Comparison of ENCODE assay signal across 10 mouse cellular contexts in genomic region chr2:163839519-163839918, GRCm38 (mm10). TPM values are rescaled to one million over a fixed set of nuclear protein-coding genes. Genes with fewer than 3 reads are reported as not detected.
DNase-seq lines count a peak whose midpoint lies in the region; ATAC-seq lines count a peak whose summit lies in the region.
"Had no signal": no experiment of that assay in that cellular context is flagged by ENCODE, and none has a peak within 500 bp of the region (broad histone marks: within the 10 kb centered on the region; RNA-seq: fewer than 3 reads in every experiment).

No protein-coding gene starts in this region.

- peak; percentile 46 for DNase-seq in layer of hippocampus, adult 11-12 months (ENCODE audit: low spot score)
- DNase-seq in layer of hippocampus, postnatal 36 days = no peak
- DNase-seq in adrenal gland, postnatal 25 days = peak; percentile 68
- peak; percentile 74 for DNase-seq in lung, postnatal 14 days
- no peak for DNase-seq in embryo, embryonic 11 days
- DNase-seq in thymus, postnatal 0 days (ENCODE audit: low spot score) = no peak
- no peak for DNase-seq in limb, embryonic 10.5 days (ENCODE audit: low spot score)

- no peak overlapping the region for H3K4me3 ChIP-seq in forebrain, embryonic 16.5 days (replicated peaks; ENCODE audit: low read length)
- no peak overlapping the region for H3K4me3 ChIP-seq in limb, embryonic 10.5 days
- H3K4me3 ChIP-seq: embryonic facial prominence, embryonic 15.5 days; limb, embryonic 12.5 days had no signal

- no peaks in the 10 kb centered on the region for H3K36me3 ChIP-seq in forebrain, embryonic 16.5 days (ENCODE audit: control insufficient read depth, insufficient read depth)
- no peaks in the 10 kb centered on the region for H3K36me3 ChIP-seq in limb, embryonic 10.5 days
- H3K36me3 ChIP-seq: embryonic facial prominence, embryonic 15.5 days; limb, embryonic 12.5 days had no signal

- H3K4me2 ChIP-seq in forebrain, embryonic 16.5 days (ENCODE audit: low read length) = no peak overlapping the region
- H3K4me2 ChIP-seq: embryonic facial prominence, embryonic 15.5 days; limb, embryonic 12.5 days had no signal

- H3K9me3 ChIP-seq in forebrain, embryonic 16.5 days (ENCODE audit: control insufficient read depth, low read length) = 0 out of 2 replicates have a peak, but pooled peaks cover 3% of the 10 kb centered on the region
- H3K9me3 ChIP-seq in limb, embryonic 10.5 days (replicated peaks) = no peaks in the 10 kb centered on the region
- H3K9me3 ChIP-seq: embryonic facial prominence, embryonic 15.5 days; limb, embryonic 12.5 days had no signal

- 10% methylated on average over 6 of the region's 6 CpGs for WGBS in forebrain, embryonic 16.5 days
- WGBS in limb, embryonic 10.5 days = 80% methylated on average over 6 of the region's 6 CpGs

- H3K27me3 ChIP-seq in forebrain, embryonic 16.5 days (replicated peaks; ENCODE audit: control insufficient read depth, insufficient read depth, low read length) = peaks cover 16% of the 10 kb centered on the region; the same call in 1 of the 2 replicates
- 0 out of 2 replicates have a peak, but pooled peaks cover 6% of the 10 kb centered on the region for H3K27me3 ChIP-seq in limb, embryonic 10.5 days (ENCODE audit: low read depth, poor library complexity, severe bottlenecking)
- H3K27me3 ChIP-seq: embryonic facial prominence, embryonic 15.5 days had no signal

- peak; percentile 72 for ATAC-seq in forebrain, embryonic 16.5 days

- H3K9ac ChIP-seq in forebrain, embryonic 16.5 days (replicated peaks; ENCODE audit: low read depth, low read length) = no peak overlapping the region
- H3K9ac ChIP-seq: embryonic facial prominence, embryonic 15.5 days; limb, embryonic 12.5 days had no signal

- H3K4me1 ChIP-seq in forebrain, embryonic 16.5 days (replicated peaks; ENCODE audit: control insufficient read depth, insufficient read depth, low read length) = no peaks in the 10 kb centered on the region
- H3K4me1 ChIP-seq in limb, embryonic 10.5 days = no peaks in the 10 kb centered on the region
- H3K4me1 ChIP-seq: embryonic facial prominence, embryonic 15.5 days; limb, embryonic 12.5 days had no signal

- H3K27ac ChIP-seq in forebrain, embryonic 16.5 days (ENCODE audit: low read length) = no peak overlapping the region
- no peak overlapping the region for H3K27ac ChIP-seq in limb, embryonic 10.5 days
- H3K27ac ChIP-seq: embryonic facial prominence, embryonic 15.5 days; limb, embryonic 12.5 days had no signal

RNA-seq across cellular contexts. Expression of gene Kcnk15, which starts 13.9 kb away (rescaled TPM):
- total RNA-seq in layer of hippocampus, postnatal 36 days (2021) = not detected
- not detected in 2 replicates for total RNA-seq in adrenal gland, postnatal 25 days (2021)
- not detected in 2 replicates for polyA plus RNA-seq in forebrain, embryonic 16.5 days (2015; fragmentation: Nextera tagmentation; extraction: Ambion mirVana)
- not detected in 2 replicates for polyA plus RNA-seq in thymus, postnatal 0 days (2015; fragmentation: Nextera tagmentation; extraction: Ambion mirVana)
- polyA plus RNA-seq in limb, embryonic 10.5 days (2016; fragmentation: Nextera tagmentation; extraction: Ambion mirVana) = not detected in 2 replicates
- polyA plus RNA-seq: embryonic facial prominence, embryonic 15.5 days; limb, embryonic 12.5 days had no signal

RNA-seq across cellular contexts. Expression of gene Ccn5, which starts 18.9 kb away (rescaled TPM):
- total RNA-seq in layer of hippocampus, postnatal 36 days (2021) = under 1 TPM in 1 of 2 experiments, not detected in 1; 0.35 TPM
- total RNA-seq in adrenal gland, postnatal 25 days (2021) = not detected in 2 replicates
- polyA plus RNA-seq in forebrain, embryonic 16.5 days (2015; fragmentation: Nextera tagmentation; extraction: Ambion mirVana) = 0.15 and 0.27 TPM in 2 replicates
- 0.22 and 0.33 TPM in 2 replicates for polyA plus RNA-seq in thymus, postnatal 0 days (2015; fragmentation: Nextera tagmentation; extraction: Ambion mirVana)
- polyA plus RNA-seq in limb, embryonic 10.5 days (2016; fragmentation: Nextera tagmentation; extraction: Ambion mirVana) = 0.25 and 0.61 TPM in 2 replicates

Comparison
In these comparisons a context has a peak if more than half of its experiments do, and no peak if none do; other contexts are left out.
1. DNase-seq: peak in layer of hippocampus, adult 11-12 months (single experiment), adrenal gland, postnatal 25 days (single experiment) and lung, postnatal 14 days (single experiment); none in layer of hippocampus, postnatal 36 days (0 of 2), embryo, embryonic 11 days (single experiment), thymus, postnatal 0 days (single experiment) and limb, embryonic 10.5 days (single experiment).